Mouse (Mus musculus): ENCODE measurements around the gene Mepce.

Mepce gene

DNA sequence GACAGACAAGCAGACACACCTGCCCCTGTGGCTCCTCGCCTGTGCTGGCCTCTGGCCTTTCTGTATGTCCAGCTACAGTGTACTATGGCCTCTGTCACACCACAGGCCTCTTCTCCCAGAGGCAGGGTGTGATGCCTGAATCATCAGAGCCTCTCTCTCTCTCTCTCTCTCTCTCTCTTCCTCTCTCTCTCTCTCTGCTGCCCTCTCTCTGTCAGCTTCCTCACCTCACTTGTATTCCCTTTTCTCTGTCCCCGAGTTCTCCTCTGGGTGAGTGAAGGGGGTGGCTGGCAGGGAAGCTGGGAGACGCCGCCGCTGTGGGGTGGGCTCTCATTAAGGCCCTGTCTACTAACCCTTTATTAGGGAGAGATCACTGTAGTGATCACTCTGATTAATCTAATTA lies 48.9 kb downstream of the Mepce start:
- DNase-seq, result no peak

- DNase-seq, result no peak
Observed at GRCm38 (mm10) chr5:137737400-137737940, 50.0 kb downstream of the Mepce start.

DNA sequence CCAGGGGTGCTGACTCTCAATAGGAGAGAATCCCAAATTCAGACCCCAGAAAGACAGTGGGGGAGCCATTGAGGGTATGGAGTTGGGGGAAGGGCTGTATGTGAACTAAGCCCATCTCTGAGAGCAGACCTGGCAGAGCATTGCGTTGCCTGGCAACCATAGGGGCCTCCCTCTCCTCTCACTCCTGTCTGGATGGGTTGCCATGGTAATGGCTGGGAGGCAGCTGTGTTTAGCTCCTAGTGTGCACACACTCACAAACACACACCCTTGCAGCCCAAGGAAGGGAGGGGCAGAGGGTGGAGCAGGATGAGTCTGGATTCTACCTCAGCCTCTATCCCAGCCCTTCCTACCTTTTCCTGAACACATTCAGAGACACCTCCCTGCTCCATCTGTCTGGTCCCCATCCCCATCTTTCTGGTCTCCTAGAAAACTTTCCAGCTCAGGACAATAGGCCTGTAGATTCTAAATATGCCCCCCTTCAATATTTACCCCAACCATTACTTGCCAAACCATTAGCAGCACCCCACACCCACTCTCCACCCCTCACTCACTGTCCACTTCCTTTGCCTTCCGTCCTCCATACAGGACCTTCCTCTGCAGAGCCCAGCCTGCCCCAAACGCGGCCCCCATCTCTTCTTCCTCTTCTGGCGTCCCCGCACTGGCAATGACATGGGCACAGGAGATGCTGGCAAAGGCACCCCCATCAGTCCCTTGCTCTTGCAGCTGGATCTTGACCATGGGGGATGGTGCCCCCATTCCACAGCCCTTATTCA lies 53.0 kb downstream of the Mepce start:
- DNase-seq, result no peak

DNA sequence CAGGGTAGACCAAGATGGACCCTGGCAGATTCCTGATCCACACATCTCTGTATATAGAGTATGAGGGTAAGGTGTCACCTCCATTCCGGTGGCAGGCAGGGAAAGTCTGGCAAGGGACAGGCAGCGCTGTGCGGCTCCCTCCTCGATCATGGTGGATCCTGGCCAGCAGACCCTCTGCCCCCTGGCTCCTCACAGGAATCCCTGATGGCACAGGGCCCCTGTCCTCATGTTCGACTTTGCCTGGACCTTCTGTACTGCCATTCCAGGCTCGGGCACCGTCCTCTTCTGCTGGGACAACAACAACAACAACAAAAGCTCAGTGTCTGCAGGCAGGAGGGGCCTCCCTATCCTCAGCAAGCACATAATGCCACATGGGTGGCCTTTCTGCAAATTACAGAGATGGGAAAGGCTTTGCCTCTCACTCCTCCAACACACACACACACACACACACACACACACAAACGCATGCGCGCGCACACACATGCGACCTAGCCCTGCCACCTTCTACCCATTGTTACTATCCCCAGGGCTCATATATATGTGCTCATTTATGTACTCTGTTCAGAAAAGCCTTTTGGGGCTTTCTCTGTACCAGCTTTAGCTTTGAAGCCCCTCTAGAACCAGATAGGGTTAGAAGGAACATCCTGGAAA lies 53.7 kb downstream of the Mepce start:
- DNase-seq, result no peak
